Mouse (Mus musculus) intestine, postnatal 0 days (tissue): ENCODE data around the gene Extl2. TPM values are rescaled to one million over a fixed set of nuclear protein-coding genes. Genes with fewer than 3 reads are reported as not detected.

Experiments
- ATAC-seq: fragments of 200-750 bp; cut with Nextera tagmentation; 2 replicates; pipeline ENCODE4 v1.8.0; 2017; ENCODE audit warnings: mild to moderate bottlenecking, moderate TSS enrichment, moderate library complexity
- H3K27ac ChIP-seq: fragments of 300-500 bp; sonication (generic); 2 replicates; pipeline ENCODE4 v1.5.1; 2014; ENCODE audit warnings: mild to moderate bottlenecking, low read depth, low read length, moderate library complexity
- H3K27me3 ChIP-seq: fragments of 300-500 bp; sonication (generic); replicated peaks from 2 replicates; pipeline ENCODE4 v1.6.1; 2014; ENCODE audit warnings: low read length, mixed read lengths; ENCODE audit not compliant: control insufficient read depth, insufficient read depth
- H3K36me3 ChIP-seq: fragments of 300-500 bp; sonication (generic); 2 replicates; pipeline ENCODE4 v1.6.1; 2014; ENCODE audit warnings: mild to moderate bottlenecking, moderate library complexity; ENCODE audit not compliant: control insufficient read depth, insufficient read depth
- H3K4me1 ChIP-seq: fragments of 300-500 bp; sonication (generic); replicated peaks from 2 replicates; pipeline ENCODE4 v1.6.1; 2014; ENCODE audit warnings: antibody characterized with exemption, low read length, mixed read lengths; ENCODE audit not compliant: control insufficient read depth, insufficient read depth
- H3K4me2 ChIP-seq: fragments of 300-500 bp; sonication (generic); replicated peaks from 2 replicates; pipeline ENCODE4 v1.6.1; 2014; ENCODE audit warnings: low read depth, mild to moderate bottlenecking, moderate library complexity
- H3K4me3 ChIP-seq: fragments of 300-500 bp; sonication (generic); 2 replicates; pipeline ENCODE4 v1.5.1; 2014; ENCODE audit warnings: low read depth, low read length
- H3K9ac ChIP-seq: fragments of 300-500 bp; sonication (generic); 2 replicates; pipeline ENCODE4 v1.6.1; 2014; ENCODE audit warnings: mild to moderate bottlenecking, low read depth, low read length
- H3K9me3 ChIP-seq: fragments of 300-500 bp; sonication (generic); 2 replicates; pipeline ENCODE4 v1.6.1; 2016; ENCODE audit warnings: mixed run types; ENCODE audit not compliant: control insufficient read depth
- CTCF ChIP-seq: sonication (generic); IDR thresholded peaks from 2 replicates; pipeline ENCODE4 v1.5.1; 2016; ENCODE audit warnings: low read depth, mild to moderate bottlenecking, control low read depth, antibody characterized with exemption, moderate library complexity
- WGBS: fragments of 180-500 bp; shearing (Covaris S2); extraction: QIAGEN DNeasy Blood & Tissue Kit; methylation state at CpG from one replicate; pipeline ENCODE4 v1.1.7; 2014; 5-methylcytosine and 5-hydroxymethylcytosine counted together
- polyA plus RNA-seq: library from polyadenylated mRNA; unstranded; fragments of >200 nt; fragmentation: Nextera tagmentation; extraction: Ambion mirVana; gene quantifications from 2 replicates; pipeline ENCODE4 v1.2.1, GENCODE M21; 2015

The Extl2 gene
- polyA plus RNA-seq, 1 experiment from 2014 or later = 10.2 TPM

GRCm38 (mm10) chr3:115983217-115983616 is 24.0 kb upstream of the Extl2 start:
- WGBS = 90% methylated on average over 8 of the region's 8 CpGs
- no peak overlapping the region for H3K27ac ChIP-seq
- no peak for ATAC-seq
- H3K27me3 ChIP-seq = no peaks in the 10 kb centered on the region
- H3K4me1 ChIP-seq = no peaks in the 10 kb centered on the region
- H3K9ac ChIP-seq = no peak overlapping the region
- H3K4me3 ChIP-seq = no peak overlapping the region
- peaks cover 62% of the 10 kb centered on the region for H3K36me3 ChIP-seq
- no peak overlapping the region for H3K4me2 ChIP-seq
- H3K9me3 ChIP-seq = no peaks in the 10 kb centered on the region
- TF ChIP-seq CTCF = no peak

- peaks cover 68% of the 10 kb centered on the region for H3K36me3 ChIP-seq
- H3K9me3 ChIP-seq = no peaks in the 10 kb centered on the region
- TF ChIP-seq CTCF = no peak
- 95% methylated on average over 9 of the region's 9 CpGs for WGBS
- H3K4me1 ChIP-seq = no peaks in the 10 kb centered on the region
- no peak overlapping the region for H3K9ac ChIP-seq
- no peak overlapping the region for H3K27ac ChIP-seq
- H3K4me2 ChIP-seq = no peak overlapping the region
- ATAC-seq = no peak
- H3K27me3 ChIP-seq = no peaks in the 10 kb centered on the region
- no peak overlapping the region for H3K4me3 ChIP-seq
Observed at GRCm38 (mm10) chr3:115984653-115985052, 22.6 kb upstream of the Extl2 start.

GRCm38 (mm10) chr3:115985183-115985892 is 21.9 kb upstream of the Extl2 start:
- H3K9me3 ChIP-seq = no peaks in the 10 kb centered on the region
- no peak overlapping the region for H3K4me2 ChIP-seq
- no peak overlapping the region for H3K4me3 ChIP-seq
- H3K27me3 ChIP-seq = no peaks in the 10 kb centered on the region
- H3K4me1 ChIP-seq = no peaks in the 10 kb centered on the region
- H3K27ac ChIP-seq = no peak overlapping the region
- no peak overlapping the region for H3K9ac ChIP-seq
- ATAC-seq = no peak
- no peak for TF ChIP-seq CTCF
- 72% methylated on average over 9 of the region's 9 CpGs for WGBS
- H3K36me3 ChIP-seq = peaks cover 72% of the 10 kb centered on the region

GRCm38 (mm10) chr3:115992103-115992502 is 15.2 kb upstream of the Extl2 start:
- Histone ChIP-seq H3K9ac (no peak overlapping the region), H3K4me3 (no peak overlapping the region), H3K9me3 (no peaks in the 10 kb centered on the region), H3K4me1 (no peaks in the 10 kb centered on the region), H3K4me2 (no peak overlapping the region), H3K27me3 (no peaks in the 10 kb centered on the region), H3K36me3 (peaks cover 19% of the 10 kb centered on the region), H3K27ac (no peak overlapping the region; the same call in 1 of the 2 replicates)
- no peak for ATAC-seq
- whole genome bisulfite sequencing = 20% methylated on average over 4 of the region's 4 CpGs
- TF ChIP-seq CTCF = no peak

- peak; percentile 46; the same call in 1 of the 2 replicates for ATAC-seq
- TF ChIP-seq CTCF = no peak
- WGBS = 51% methylated on average over 4 of the region's 4 CpGs
- H3K27me3 ChIP-seq = no peaks in the 10 kb centered on the region
- H3K9ac ChIP-seq = no peak overlapping the region
- peak overlapping the region; percentile 50 for H3K4me2 ChIP-seq
- H3K36me3 ChIP-seq = peaks cover 21% of the 10 kb centered on the region
- H3K4me3 ChIP-seq = no peak overlapping the region
- H3K4me1 ChIP-seq = no peaks in the 10 kb centered on the region
- peak overlapping the region; percentile 64; the same call in 1 of the 2 replicates for H3K27ac ChIP-seq
- no peaks in the 10 kb centered on the region for H3K9me3 ChIP-seq
Observed at GRCm38 (mm10) chr3:115992588-115992987, 14.7 kb upstream of the Extl2 start.

GRCm38 (mm10) chr3:115993025-115993424 is 14.2 kb upstream of the Extl2 start:
- Histone ChIP-seq H3K4me2 (peak overlapping the region; percentile 50), H3K27me3 (no peaks in the 10 kb centered on the region), H3K4me1 (no peaks in the 10 kb centered on the region), H3K9ac (no peak overlapping the region), H3K4me3 (no peak overlapping the region), H3K9me3 (no peaks in the 10 kb centered on the region), H3K27ac (peak overlapping the region; percentile 64), H3K36me3 (peaks cover 26% of the 10 kb centered on the region)
- no peak for TF ChIP-seq CTCF
- peak; percentile 93 for ATAC-seq
- 36% methylated on average over 10 of the region's 10 CpGs for WGBS
